Mouse (Mus musculus) hindbrain, embryonic 12.5 days (tissue): ENCODE results near the gene Ccdc185. TPM values are rescaled to one million over a fixed set of nuclear protein-coding genes. Genes with fewer than 3 reads are reported as not detected.

Experiments used
- ATAC-seq: fragments of 200-750 bp; cut with Nextera tagmentation; 2 replicates; pipeline ENCODE4 v1.8.0; 2017; ENCODE audit warnings: moderate TSS enrichment; ENCODE audit not compliant: low FRiP score
- H3K27ac ChIP-seq: fragments of 300-500 bp; sonication (generic); 2 replicates; pipeline ENCODE4 v1.5.1; 2016; ENCODE audit warnings: mild to moderate bottlenecking
- H3K27me3 ChIP-seq: fragments of 300-500 bp; sonication (generic); 2 replicates; pipeline ENCODE4 v1.6.1; 2016; ENCODE audit warnings: mild to moderate bottlenecking
- H3K36me3 ChIP-seq: fragments of 300-500 bp; sonication (generic); 2 replicates; pipeline ENCODE4 v1.6.1; 2016; ENCODE audit warnings: mild to moderate bottlenecking
- H3K4me1 ChIP-seq: fragments of 300-500 bp; sonication (generic); 2 replicates; pipeline ENCODE4 v1.6.1; 2016
- H3K4me2 ChIP-seq: fragments of 300-500 bp; sonication (generic); replicated peaks from 2 replicates; pipeline ENCODE4 v1.6.1; 2016; ENCODE audit warnings: mild to moderate bottlenecking
- H3K4me3 ChIP-seq: fragments of 300-500 bp; sonication (generic); 2 replicates; pipeline ENCODE4 v1.5.1; 2016; ENCODE audit warnings: mild to moderate bottlenecking
- H3K9ac ChIP-seq: fragments of 300-500 bp; sonication (generic); 2 replicates; pipeline ENCODE4 v1.6.1; 2016; ENCODE audit warnings: mild to moderate bottlenecking, moderate library complexity
- H3K9me3 ChIP-seq: fragments of 300-500 bp; sonication (generic); replicated peaks from 2 replicates; pipeline ENCODE4 v1.6.1; 2016; ENCODE audit warnings: mild to moderate bottlenecking
- WGBS: fragments of 180-500 bp; shearing (Covaris S2); methylation state at CpG from one replicate; pipeline ENCODE4 v1.1.7; 2016; 5-methylcytosine and 5-hydroxymethylcytosine counted together
- polyA plus RNA-seq: library from polyadenylated mRNA; unstranded; fragments of >200 nt; fragmentation: Nextera tagmentation; extraction: Ambion mirVana; gene quantifications from 2 replicates; pipeline ENCODE4 v1.2.1, GENCODE M21; 2016

Gene Ccdc185
- polyA plus RNA-seq, 1 experiment from 2014 or later, result not detected

GRCm38 (mm10) chr1:182776749-182777410 is 27.9 kb upstream of the Ccdc185 start:
- 56% methylated on average over 10 of the region's 10 CpGs for WGBS
- peaks cover 4% of the 10 kb centered on the region; the same call in 1 of the 2 replicates for H3K36me3 ChIP-seq
- no peak for ATAC-seq
- peaks cover 5% of the 10 kb centered on the region; the same call in 1 of the 2 replicates for H3K4me1 ChIP-seq
- no peaks in the 10 kb centered on the region for H3K9me3 ChIP-seq
- no peak overlapping the region for H3K9ac ChIP-seq
- H3K27ac ChIP-seq, result peak overlapping the region; percentile 24; the same call in 1 of the 2 replicates
- no peak overlapping the region for H3K4me3 ChIP-seq
- no peak overlapping the region for H3K4me2 ChIP-seq
- no peaks in the 10 kb centered on the region for H3K27me3 ChIP-seq

DNA sequence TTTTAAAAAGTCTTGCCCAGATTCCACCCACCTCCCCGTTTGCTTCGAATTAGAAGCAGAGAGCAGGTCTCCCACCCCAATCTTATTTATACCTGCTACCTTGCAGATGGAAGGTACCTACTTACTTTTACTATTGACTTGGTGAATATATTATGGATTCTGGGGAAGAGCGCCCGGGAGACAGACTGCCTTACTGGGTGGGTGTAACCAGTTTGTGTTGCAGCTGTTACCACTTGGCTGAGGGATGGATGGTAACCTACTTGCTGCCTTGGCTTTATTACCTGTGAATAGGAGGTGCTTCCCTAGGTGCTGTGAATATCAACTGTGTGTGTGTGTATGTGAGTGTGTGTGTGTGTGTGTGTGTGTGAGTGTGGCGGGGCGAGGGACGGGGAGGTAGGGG is 26.6 kb upstream of the Ccdc185 start:
- Histone ChIP-seq H3K27ac (no peak overlapping the region), H3K4me1 (peaks cover 5% of the 10 kb centered on the region; the same call in 1 of the 2 replicates)
- no peak for ATAC-seq

GRCm38 (mm10) chr1:182764541-182765281 is 15.7 kb upstream of the Ccdc185 start:
- peak; percentile 88 for ATAC-seq
- Histone ChIP-seq H3K36me3 (no peaks in the 10 kb centered on the region), H3K4me2 (peak overlapping the region; percentile 82), H3K9ac (peak overlapping the region; percentile 73), H3K9me3 (no peaks in the 10 kb centered on the region), H3K4me3 (peak overlapping the region; percentile 68), H3K27me3 (peaks cover 18% of the 10 kb centered on the region), H3K4me1 (peaks cover 18% of the 10 kb centered on the region), H3K27ac (peak overlapping the region; percentile 87)
- WGBS, result 2% methylated on average over 27 of the region's 27 CpGs

More for the DNA sequence above, 26.6 kb upstream of the Ccdc185 start:
- H3K36me3 ChIP-seq, result peaks cover 4% of the 10 kb centered on the region; the same call in 1 of the 2 replicates
- no peaks in the 10 kb centered on the region for H3K9me3 ChIP-seq
- H3K27me3 ChIP-seq, result no peaks in the 10 kb centered on the region
- H3K4me2 ChIP-seq, result no peak overlapping the region
- 90% methylated on average over 6 of the region's 7 CpGs for WGBS
- no peak overlapping the region for H3K4me3 ChIP-seq
- no peak overlapping the region for H3K9ac ChIP-seq

GRCm38 (mm10) chr1:182763716-182764461 is 14.9 kb upstream of the Ccdc185 start, which contains the start of gene Susd4:
Susd4 (plus strand) TSS chr1:182763860.
- Histone ChIP-seq H3K27me3 (peaks cover 18% of the 10 kb centered on the region), H3K4me2 (peak within 1 kb of the TSS; percentile 82), H3K9me3 (no peaks in the 10 kb centered on the region), H3K4me3 (peak within 1 kb of the TSS; percentile 68), H3K9ac (peak within 1 kb of the TSS; percentile 73), H3K4me1 (peaks cover 18% of the 10 kb centered on the region), H3K36me3 (no peaks in the 10 kb centered on the region), H3K27ac (peak within 1 kb of the TSS; percentile 87)
- WGBS, result under 1% methylated on average over 91 of the region's 95 CpGs
- ATAC-seq, result peak; percentile 93

- Histone ChIP-seq H3K4me1 (peaks cover 18% of the 10 kb centered on the region), H3K9ac (peak overlapping the region; percentile 73), H3K27ac (peak overlapping the region; percentile 87), H3K4me3 (peak overlapping the region; percentile 68), H3K27me3 (peaks cover 18% of the 10 kb centered on the region), H3K36me3 (no peaks in the 10 kb centered on the region), H3K9me3 (no peaks in the 10 kb centered on the region), H3K4me2 (peak overlapping the region; percentile 82)
- WGBS, result 9% methylated on average over 17 of the region's 17 CpGs
- ATAC-seq, result no peak
These were observed 14.3 kb upstream of the Ccdc185 start for GRCm38 (mm10) chr1:182763191-182763715.

DNA sequence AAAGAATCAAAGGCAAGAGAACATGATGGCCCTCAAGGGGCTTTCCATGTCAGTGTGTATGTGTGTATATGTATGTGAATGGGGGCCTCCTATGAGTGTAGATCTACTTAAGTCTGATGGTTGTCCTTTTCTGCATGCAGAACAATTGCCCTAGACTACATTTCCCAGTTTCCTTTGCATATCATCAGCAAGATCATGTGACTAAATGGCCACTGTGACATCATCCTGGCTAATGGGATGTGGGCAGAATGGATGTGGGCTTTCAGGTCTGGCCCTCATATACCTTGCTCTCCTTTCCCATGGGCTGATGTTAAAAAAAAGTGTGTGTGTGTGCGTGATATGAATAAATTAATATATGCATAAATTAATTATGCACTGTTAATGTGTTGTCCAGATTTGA is 9.8 kb upstream of the Ccdc185 start:
- Histone ChIP-seq H3K27me3 (peaks cover 17% of the 10 kb centered on the region), H3K4me1 (peaks cover 7% of the 10 kb centered on the region; the same call in 1 of the 2 replicates), H3K9me3 (no peaks in the 10 kb centered on the region), H3K4me3 (no peak overlapping the region), H3K9ac (no peak overlapping the region), H3K36me3 (no peaks in the 10 kb centered on the region), H3K27ac (no peak overlapping the region), H3K4me2 (no peak overlapping the region)
- WGBS, result 100% methylated on average over 1 of the region's 1 CpGs
- ATAC-seq, result no peak

DNA sequence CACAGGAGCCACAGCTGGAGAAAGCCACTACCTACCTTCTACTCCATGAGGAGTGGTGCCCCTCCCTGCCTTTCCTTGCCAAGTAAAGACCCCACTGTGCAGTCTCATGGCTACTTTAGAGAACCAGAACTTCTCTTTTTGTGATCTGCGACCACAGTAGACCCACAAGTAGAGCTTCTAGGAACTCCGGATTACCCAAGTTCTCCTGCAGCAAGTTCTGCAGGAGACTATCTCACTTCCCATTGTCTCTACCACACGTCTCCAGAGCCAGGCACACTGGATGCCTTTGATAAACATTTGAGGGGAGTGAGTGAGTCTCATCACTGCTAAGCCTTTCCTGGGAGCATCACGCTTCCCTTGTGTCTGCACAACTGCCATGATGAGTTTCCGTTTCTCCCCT is 5.9 kb upstream of the Ccdc185 start:
- Histone ChIP-seq H3K9ac (no peak overlapping the region), H3K27ac (no peak overlapping the region), H3K4me2 (no peak overlapping the region), H3K4me3 (no peak overlapping the region), H3K27me3 (no peaks in the 10 kb centered on the region), H3K9me3 (no peaks in the 10 kb centered on the region), H3K4me1 (no peaks in the 10 kb centered on the region), H3K36me3 (no peaks in the 10 kb centered on the region)
- 78% methylated on average over 5 of the region's 5 CpGs for WGBS
- no peak for ATAC-seq

DNA sequence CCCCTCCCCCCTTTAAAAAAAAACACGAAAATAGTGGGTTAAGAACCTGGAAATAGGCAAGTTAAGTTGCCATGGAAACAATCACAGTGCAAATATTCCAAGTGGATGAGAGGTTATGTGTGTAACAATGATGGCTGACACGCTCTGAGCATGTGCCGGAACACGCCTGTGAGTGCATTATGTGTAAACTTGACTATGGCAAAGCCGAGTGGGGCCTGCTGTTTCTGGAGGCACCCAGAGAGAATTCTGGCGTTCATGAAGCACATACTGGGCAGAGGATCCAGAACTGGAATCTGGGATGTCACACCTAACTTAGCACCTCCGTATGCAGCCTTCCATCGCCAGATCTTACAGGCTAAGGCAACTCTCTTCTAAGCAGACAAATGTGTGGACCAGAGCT is 4.7 kb upstream of the Ccdc185 start:
- H3K27me3 ChIP-seq, result no peaks in the 10 kb centered on the region
- H3K4me2 ChIP-seq, result no peak overlapping the region
- ATAC-seq, result no peak
- H3K9ac ChIP-seq, result no peak overlapping the region
- no peak overlapping the region for H3K4me3 ChIP-seq
- H3K27ac ChIP-seq, result no peak overlapping the region
- no peaks in the 10 kb centered on the region for H3K36me3 ChIP-seq
- H3K4me1 ChIP-seq, result no peaks in the 10 kb centered on the region
- no peaks in the 10 kb centered on the region for H3K9me3 ChIP-seq
- 80% methylated on average over 8 of the region's 8 CpGs for WGBS

GRCm38 (mm10) chr1:182751301-182751700 is 2.3 kb upstream of the Ccdc185 start:
- H3K27ac ChIP-seq, result no peak overlapping the region
- H3K9ac ChIP-seq, result no peak overlapping the region
- no peaks in the 10 kb centered on the region for H3K36me3 ChIP-seq
- no peaks in the 10 kb centered on the region; the same call in 1 of the 2 replicates for H3K27me3 ChIP-seq
- no peak overlapping the region for H3K4me2 ChIP-seq
- H3K9me3 ChIP-seq, result no peaks in the 10 kb centered on the region
- 76% methylated on average over 8 of the region's 8 CpGs for WGBS
- no peaks in the 10 kb centered on the region for H3K4me1 ChIP-seq
- no peak overlapping the region for H3K4me3 ChIP-seq
- no peak for ATAC-seq

GRCm38 (mm10) chr1:182747834-182748233 is 1.1 kb downstream of the Ccdc185 start:
- Histone ChIP-seq H3K4me1 (no peaks in the 10 kb centered on the region), H3K27me3 (no peaks in the 10 kb centered on the region; the same call in 1 of the 2 replicates), H3K27ac (no peak overlapping the region), H3K4me2 (no peak overlapping the region), H3K9me3 (no peaks in the 10 kb centered on the region), H3K4me3 (no peak overlapping the region), H3K36me3 (no peaks in the 10 kb centered on the region), H3K9ac (no peak overlapping the region)
- no peak for ATAC-seq
- 86% methylated on average over 17 of the region's 17 CpGs for WGBS

DNA sequence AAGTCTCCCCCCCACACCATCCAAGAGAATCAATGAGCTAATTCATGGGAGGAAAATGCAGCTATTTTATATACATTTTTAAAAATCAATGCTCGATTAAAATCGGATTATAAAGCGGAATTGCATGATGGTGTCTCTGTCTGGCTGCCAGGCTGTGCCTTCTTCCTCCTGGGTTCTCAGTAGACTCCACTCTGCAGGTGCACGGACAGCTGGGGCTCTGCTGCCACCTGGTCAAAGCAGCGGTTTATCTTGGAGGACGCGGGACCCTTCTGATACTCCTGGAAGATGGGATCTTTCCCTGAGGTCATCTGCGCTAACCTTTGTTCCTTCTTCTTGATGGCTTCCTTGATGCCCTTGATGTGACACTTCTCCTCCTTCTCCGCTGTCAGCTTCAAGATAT is 1.9 kb downstream of the Ccdc185 start:
- no peak for ATAC-seq
- H3K4me3 ChIP-seq, result no peak overlapping the region
- 91% methylated on average over 9 of the region's 9 CpGs for WGBS

DNA sequence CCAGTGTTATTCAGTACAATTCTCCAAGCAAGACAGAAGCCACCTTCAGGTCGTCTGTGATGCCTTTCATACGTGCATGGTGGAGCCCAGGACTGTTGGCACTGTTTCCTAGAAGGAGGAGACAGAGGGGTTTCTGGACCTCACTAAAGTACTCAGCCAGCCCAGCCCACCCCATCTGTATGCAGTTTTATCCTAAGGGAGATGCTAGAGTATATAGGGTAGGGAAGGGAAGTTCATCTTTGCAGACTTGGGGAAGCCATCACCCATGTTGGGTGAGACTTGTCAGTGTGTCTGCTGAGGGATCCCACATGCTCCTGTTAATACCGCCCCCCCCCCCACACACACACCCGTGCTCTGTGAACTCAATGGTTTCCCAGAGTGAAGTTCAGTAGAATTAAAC is 13.1 kb downstream of the Ccdc185 start:
- no peak overlapping the region for H3K9ac ChIP-seq
- no peaks in the 10 kb centered on the region for H3K27me3 ChIP-seq
- no peak overlapping the region for H3K27ac ChIP-seq
- WGBS, result 70% methylated on average over 4 of the region's 4 CpGs
- no peaks in the 10 kb centered on the region for H3K36me3 ChIP-seq
- no peaks in the 10 kb centered on the region for H3K4me1 ChIP-seq
- H3K4me3 ChIP-seq, result no peak overlapping the region
- H3K9me3 ChIP-seq, result no peaks in the 10 kb centered on the region
- no peak overlapping the region for H3K4me2 ChIP-seq
- ATAC-seq, result no peak

More for the DNA sequence above, 1.9 kb downstream of the Ccdc185 start:
- Histone ChIP-seq H3K9ac (no peak overlapping the region), H3K27ac (no peak overlapping the region), H3K36me3 (no peaks in the 10 kb centered on the region), H3K4me2 (no peak overlapping the region), H3K27me3 (no peaks in the 10 kb centered on the region; the same call in 1 of the 2 replicates), H3K9me3 (no peaks in the 10 kb centered on the region), H3K4me1 (no peaks in the 10 kb centered on the region)
